Mouse (Mus musculus): ENCODE results near the gene Tspan31. TPM values are rescaled to one million over a fixed set of nuclear protein-coding genes. Genes with fewer than 3 reads are reported as not detected.
"Not testable (repeated sequence)": the region's sequence is repeated elsewhere in the genome, so short reads cannot be mapped to it uniquely, and the experiment has no call there.

The Tspan31 gene
- polyA plus RNA-seq, 1 experiment from 2014 or later = 137 TPM

GRCm38 (mm10) chr10:127080901-127081780 is 11.1 kb upstream of the Tspan31 start:
- H3K4me2 ChIP-seq (replicated peaks) = peak overlapping the region; percentile 98
- peak overlapping the region; percentile 43; the same call in 1 of the 2 replicates for H3K9ac ChIP-seq
- no peak overlapping the region for H3K27ac ChIP-seq
- peaks cover 44% of the 10 kb centered on the region for H3K4me1 ChIP-seq
- no peak for ATAC-seq (ENCODE audit: low FRiP score, low read depth)
- WGBS = 3% methylated on average over 48 of the region's 48 CpGs
- H3K4me3 ChIP-seq = peak overlapping the region; percentile 70
- no peaks in the 10 kb centered on the region for H3K36me3 ChIP-seq
- no peaks in the 10 kb centered on the region for H3K9me3 ChIP-seq
- peaks cover 70% of the 10 kb centered on the region for H3K27me3 ChIP-seq (replicated peaks)

GRCm38 (mm10) chr10:127079665-127080391 is 9.8 kb upstream of the Tspan31 start:
- WGBS = 1% methylated on average over 70 of the region's 70 CpGs
- peak overlapping the region; percentile 84 for H3K9ac ChIP-seq
- no peak overlapping the region for H3K27ac ChIP-seq
- peaks cover 44% of the 10 kb centered on the region for H3K4me1 ChIP-seq
- peaks cover 73% of the 10 kb centered on the region for H3K27me3 ChIP-seq (replicated peaks)
- no peaks in the 10 kb centered on the region for H3K9me3 ChIP-seq
- ATAC-seq (ENCODE audit: low FRiP score, low read depth) = no peak
- H3K36me3 ChIP-seq = no peaks in the 10 kb centered on the region
- H3K4me3 ChIP-seq = peak overlapping the region; percentile 70
- H3K4me2 ChIP-seq (replicated peaks) = peak overlapping the region; percentile 98

- ATAC-seq (ENCODE audit: low FRiP score, low read depth) = peak; percentile 63
- Histone ChIP-seq H3K4me1 (peaks cover 44% of the 10 kb centered on the region), H3K36me3 (no peaks in the 10 kb centered on the region), H3K4me2 (replicated peaks) (peak overlapping the region; percentile 98), H3K9me3 (no peaks in the 10 kb centered on the region), H3K9ac (peak overlapping the region; percentile 84), H3K27me3 (replicated peaks) (peaks cover 67% of the 10 kb centered on the region), H3K4me3 (peak overlapping the region; percentile 70), H3K27ac (peak overlapping the region; percentile 53; the same call in 1 of the 2 replicates)
- under 1% methylated on average over 48 of the region's 49 CpGs for WGBS
Measured at GRCm38 (mm10) chr10:127078677-127079575, 8.9 kb upstream of the Tspan31 start.

GRCm38 (mm10) chr10:127078001-127078676 is 8.1 kb upstream of the Tspan31 start:
- no peak overlapping the region for H3K27ac ChIP-seq
- no peaks in the 10 kb centered on the region for H3K9me3 ChIP-seq
- WGBS = 3% methylated on average over 12 of the region's 12 CpGs
- peak overlapping the region; percentile 98 for H3K4me2 ChIP-seq (replicated peaks)
- H3K9ac ChIP-seq = peak overlapping the region; percentile 23; the same call in 1 of the 2 replicates
- H3K36me3 ChIP-seq = no peaks in the 10 kb centered on the region
- ATAC-seq (ENCODE audit: low FRiP score, low read depth) = peak; percentile 54
- peak overlapping the region; percentile 70 for H3K4me3 ChIP-seq
- H3K4me1 ChIP-seq = peaks cover 44% of the 10 kb centered on the region
- H3K27me3 ChIP-seq (replicated peaks) = peaks cover 59% of the 10 kb centered on the region

GRCm38 (mm10) chr10:127077515-127077914 is 7.5 kb upstream of the Tspan31 start:
- Histone ChIP-seq H3K27me3 (replicated peaks) (peaks cover 53% of the 10 kb centered on the region), H3K36me3 (no peaks in the 10 kb centered on the region), H3K27ac (no peak overlapping the region), H3K9ac (peak overlapping the region; percentile 4; the same call in 1 of the 2 replicates), H3K9me3 (no peaks in the 10 kb centered on the region), H3K4me2 (replicated peaks) (peak overlapping the region; percentile 98), H3K4me3 (no peak overlapping the region), H3K4me1 (peaks cover 44% of the 10 kb centered on the region)
- WGBS = 4% methylated on average over 10 of the region's 10 CpGs
- ATAC-seq (ENCODE audit: low FRiP score, low read depth) = no peak

DNA sequence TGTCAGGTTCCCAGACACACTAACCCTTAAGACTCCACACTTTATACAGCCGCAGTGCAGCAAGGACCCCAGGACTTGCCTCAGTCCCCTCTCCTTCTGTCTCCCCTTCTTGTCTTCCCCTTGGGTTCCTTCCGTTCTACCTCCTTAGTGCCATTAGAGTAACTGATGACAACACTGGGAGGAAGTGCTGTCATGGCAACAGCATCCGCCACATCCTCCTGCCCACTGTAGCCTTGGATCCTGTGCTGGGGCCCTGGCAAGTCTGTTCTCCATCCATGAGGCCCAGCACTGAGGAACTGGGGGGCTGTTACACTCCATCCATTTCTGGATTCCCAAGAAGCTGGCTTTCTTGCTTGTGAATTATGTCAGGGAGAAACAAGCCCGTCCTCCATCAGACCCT is 6.0 kb upstream of the Tspan31 start:
- Histone ChIP-seq H3K27me3 (replicated peaks) (peaks cover 39% of the 10 kb centered on the region), H3K27ac (no peak overlapping the region), H3K9ac (no peak overlapping the region), H3K36me3 (no peaks in the 10 kb centered on the region), H3K4me2 (replicated peaks) (no peak overlapping the region; the same call in 1 of the 2 replicates), H3K9me3 (no peaks in the 10 kb centered on the region), H3K4me1 (peaks cover 34% of the 10 kb centered on the region), H3K4me3 (no peak overlapping the region)
- ATAC-seq (ENCODE audit: low FRiP score, low read depth) = no peak
- 42% methylated on average over 4 of the region's 4 CpGs for WGBS

GRCm38 (mm10) chr10:127075651-127076050 is 5.6 kb upstream of the Tspan31 start:
- H3K4me1 ChIP-seq = peaks cover 34% of the 10 kb centered on the region
- H3K4me3 ChIP-seq = no peak overlapping the region
- ATAC-seq (ENCODE audit: low FRiP score, low read depth) = no peak
- no peaks in the 10 kb centered on the region for H3K36me3 ChIP-seq
- no peaks in the 10 kb centered on the region for H3K9me3 ChIP-seq
- no peak overlapping the region for H3K4me2 ChIP-seq (replicated peaks)
- H3K27ac ChIP-seq = no peak overlapping the region
- peaks cover 34% of the 10 kb centered on the region for H3K27me3 ChIP-seq (replicated peaks)
- WGBS = 82% methylated on average over 8 of the region's 8 CpGs
- H3K9ac ChIP-seq = no peak overlapping the region

DNA sequence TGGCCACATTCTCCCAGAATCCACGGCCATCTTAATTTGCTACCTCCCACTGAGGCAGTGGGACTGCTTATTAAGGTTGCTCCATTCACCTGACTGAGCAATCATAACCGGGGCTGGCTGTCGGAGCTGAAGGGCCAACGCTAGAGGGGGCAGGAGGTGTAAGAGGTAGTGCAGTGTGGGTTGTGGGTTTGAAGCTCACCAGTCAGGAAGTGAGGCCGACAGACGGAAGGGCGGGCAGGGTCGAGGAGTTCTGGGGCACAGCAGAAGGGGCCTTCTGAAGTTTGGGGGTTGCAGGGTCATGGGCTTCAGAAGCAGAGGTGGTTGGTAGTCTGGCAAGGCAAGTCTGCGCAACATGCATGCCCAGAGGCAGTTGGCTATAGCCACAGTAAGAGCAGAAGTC is 5.0 kb upstream of the Tspan31 start, which contains the start of gene Agap2:
Gene Agap2 (plus strand): TSS at position 205 of the 400 bp plus-strand sequence.
- Histone ChIP-seq H3K27me3 (replicated peaks) (peaks cover 29% of the 10 kb centered on the region), H3K36me3 (no peaks in the 10 kb centered on the region), H3K9ac (no peak within 1 kb of the TSS), H3K4me1 (peaks cover 29% of the 10 kb centered on the region), H3K4me2 (replicated peaks) (no peak within 1 kb of the TSS; the same call in 1 of the 2 replicates), H3K9me3 (no peaks in the 10 kb centered on the region), H3K27ac (no peak within 1 kb of the TSS), H3K4me3 (no peak within 1 kb of the TSS)
- ATAC-seq (ENCODE audit: low FRiP score, low read depth) = no peak
- 66% methylated on average over 9 of the region's 9 CpGs for WGBS

DNA sequence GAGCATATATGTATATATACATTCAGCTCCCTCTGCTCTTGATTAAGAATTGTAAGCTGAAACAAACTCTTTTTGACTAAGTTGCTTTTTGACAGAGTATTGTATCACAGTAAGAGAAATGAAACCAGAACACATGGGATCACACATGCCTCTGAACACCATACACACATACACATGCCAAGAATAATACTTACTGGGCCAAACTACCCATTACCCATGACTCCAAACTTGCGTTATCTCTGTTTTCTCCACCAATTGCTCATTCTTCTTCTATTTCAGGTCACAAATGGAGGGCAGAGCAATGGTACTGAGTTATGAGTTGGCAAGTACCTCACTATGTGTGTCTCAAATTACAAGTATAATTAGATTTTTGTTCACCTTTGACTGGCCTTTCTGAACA is 3.9 kb upstream of the Tspan31 start:
- no peak overlapping the region for H3K4me3 ChIP-seq
- H3K4me1 ChIP-seq = peaks cover 24% of the 10 kb centered on the region
- H3K4me2 ChIP-seq (replicated peaks) = no peak overlapping the region
- ATAC-seq (ENCODE audit: low FRiP score, low read depth) = no peak
- peaks cover 18% of the 10 kb centered on the region for H3K27me3 ChIP-seq (replicated peaks)
- H3K9me3 ChIP-seq = no peaks in the 10 kb centered on the region
- H3K36me3 ChIP-seq = no peaks in the 10 kb centered on the region
- 91% methylated on average over 1 of the region's 1 CpGs for WGBS
- H3K27ac ChIP-seq = no peak overlapping the region
- H3K9ac ChIP-seq = no peak overlapping the region

GRCm38 (mm10) chr10:127072969-127073368 is 2.9 kb upstream of the Tspan31 start:
- not testable (repeated sequence) for H3K27ac ChIP-seq; H3K9me3 ChIP-seq; H3K36me3 ChIP-seq; H3K4me2 ChIP-seq (replicated peaks); ATAC-seq (ENCODE audit: low FRiP score, low read depth); H3K4me3 ChIP-seq; H3K9ac ChIP-seq
- peaks cover 27% of the 10 kb centered on the region for H3K4me1 ChIP-seq
- peaks cover 13% of the 10 kb centered on the region for H3K27me3 ChIP-seq (replicated peaks)
- WGBS = 71% methylated on average over 2 of the region's 2 CpGs

DNA sequence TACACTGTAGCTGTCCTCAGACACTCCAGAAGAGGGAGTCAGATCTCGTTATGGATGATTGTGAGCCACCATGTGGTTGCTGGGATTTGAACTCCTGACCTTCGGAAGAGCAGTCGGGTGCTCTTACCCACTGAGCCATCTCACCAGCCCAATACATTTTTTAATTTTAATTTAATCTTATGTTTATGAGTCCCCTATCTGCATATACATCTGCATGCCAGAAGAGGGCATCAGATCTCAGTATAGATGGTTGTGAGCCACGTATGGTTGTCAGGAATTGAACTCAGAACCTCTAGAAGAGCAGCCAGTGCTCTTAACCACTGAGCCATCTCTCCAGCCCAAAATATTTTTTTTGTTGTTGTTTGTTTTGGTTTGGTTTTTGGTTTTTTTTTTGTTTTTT is 2.2 kb upstream of the Tspan31 start:
- H3K27ac ChIP-seq; H3K9me3 ChIP-seq; H3K9ac ChIP-seq; H3K4me3 ChIP-seq; H3K4me2 ChIP-seq (replicated peaks); ATAC-seq (ENCODE audit: low FRiP score, low read depth); H3K27me3 ChIP-seq (replicated peaks): not testable (repeated sequence)
- Histone ChIP-seq H3K4me1 (peaks cover 24% of the 10 kb centered on the region), H3K36me3 (peaks cover 13% of the 10 kb centered on the region)
- 93% methylated on average over 4 of the region's 4 CpGs for WGBS

All from neural tube, embryonic 12.5 days (tissue).